Mouse (Mus musculus): Measurements from ENCODE around the gene Recql5. TPM values are rescaled to one million over a fixed set of nuclear protein-coding genes. Genes with fewer than 3 reads are reported as not detected.
A peak's percentile ranks its signal among the peaks of the same experiment; 100 is the strongest.

The Recql5 gene
- total RNA-seq, 4 experiments from 2014 or later: 5.0 to 9.5 (median 6.5) TPM

- no peak for DNase-seq (ENCODE audit: low spot score in 2 of 2)
Observed at GRCm38 (mm10) chr11:115901338-115902161, 31.7 kb downstream of the Recql5 start.

DNA sequence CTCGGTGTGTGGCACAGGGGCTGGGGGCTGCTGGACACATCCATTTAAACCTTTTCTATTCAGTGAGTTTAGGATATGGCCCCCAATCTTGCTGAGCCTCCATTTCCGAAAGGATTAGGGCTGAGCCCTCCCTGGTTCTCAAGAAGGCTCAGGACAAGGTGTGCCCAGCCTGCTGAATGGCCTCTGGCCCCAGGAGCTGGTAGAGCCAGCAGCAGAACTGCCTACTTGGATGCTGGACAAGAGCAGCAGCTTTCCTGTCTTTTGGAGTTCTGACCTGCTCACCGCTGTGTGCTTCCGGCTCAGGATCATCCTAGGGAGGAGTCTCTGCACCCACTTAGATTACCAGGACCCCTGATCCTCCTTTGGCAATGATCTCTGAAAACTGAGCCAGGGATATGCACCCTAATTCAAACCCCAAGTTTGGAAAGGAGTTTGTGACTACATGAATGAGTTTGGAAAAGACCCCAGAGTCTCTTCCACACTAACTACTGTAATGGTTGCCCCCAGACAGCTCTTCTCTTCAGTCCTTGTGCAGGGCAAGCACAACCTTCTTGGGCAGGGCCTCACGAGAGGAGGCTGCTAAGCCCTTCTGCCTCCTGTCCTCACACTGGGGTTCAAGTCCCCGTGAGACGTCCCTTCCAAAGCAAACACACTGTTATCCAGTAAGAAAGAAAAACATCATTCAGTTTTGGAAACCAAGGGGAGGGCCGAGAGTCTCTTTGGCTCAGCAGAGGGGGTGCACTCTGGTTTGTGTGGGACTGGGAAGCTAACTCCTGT, 32.5 kb downstream of the Recql5 start:
- no peak for DNase-seq (ENCODE audit: low spot score in 2 of 2)

DNA sequence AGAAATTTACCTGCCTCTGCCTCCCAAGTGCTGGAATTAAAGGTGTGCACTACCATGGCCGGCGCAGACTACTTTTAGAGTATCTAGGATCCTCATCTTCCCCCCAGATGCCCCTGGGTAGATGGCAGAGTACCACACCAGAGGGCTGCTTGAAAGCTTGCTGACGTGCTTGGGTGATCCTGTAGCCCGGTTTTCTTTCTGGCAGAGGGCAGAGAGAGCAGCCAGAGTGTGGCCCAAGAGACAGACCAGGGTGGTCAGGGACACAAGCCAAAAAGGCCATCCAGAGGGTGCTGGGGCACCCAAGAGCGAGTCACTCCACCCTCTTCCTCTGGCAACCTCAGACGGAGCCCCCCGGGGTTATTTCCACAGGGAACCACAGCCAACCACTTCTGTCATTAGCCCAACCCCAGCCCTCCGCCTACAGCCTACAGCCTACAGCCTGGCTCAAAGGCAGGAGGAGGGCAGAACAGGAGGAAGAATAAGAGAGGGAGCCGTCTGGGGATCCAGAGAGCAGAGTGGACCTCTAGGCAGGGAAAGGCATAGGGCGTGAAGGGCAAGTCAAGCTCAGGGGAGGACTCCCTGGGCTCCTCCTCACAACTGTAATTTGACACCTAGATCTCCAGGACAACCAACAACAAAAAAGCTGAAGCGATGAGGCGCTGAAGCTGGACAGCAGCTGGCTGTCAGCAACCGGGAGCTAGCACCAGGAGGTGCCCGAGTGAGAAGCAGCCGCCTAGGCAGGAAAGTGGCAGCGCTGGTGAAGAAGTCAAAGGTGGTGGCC, 33.6 kb downstream of the Recql5 start, which contains the start of gene Smim5:
Gene Smim5, plus strand, starts transcription at position 481 of the 781 bp plus-strand sequence.
- peak; percentile 25 to 52 for DNase-seq (ENCODE audit: low spot score in 2 of 2)

GRCm38 (mm10) chr11:115898886-115899285, 34.4 kb downstream of the Recql5 start:
- DNase-seq (ENCODE audit: low spot score in 2 of 2): no peak

- no peak for DNase-seq (ENCODE audit: low spot score in 2 of 2)
Observed at GRCm38 (mm10) chr11:115898446-115898845, 34.8 kb downstream of the Recql5 start.

DNA sequence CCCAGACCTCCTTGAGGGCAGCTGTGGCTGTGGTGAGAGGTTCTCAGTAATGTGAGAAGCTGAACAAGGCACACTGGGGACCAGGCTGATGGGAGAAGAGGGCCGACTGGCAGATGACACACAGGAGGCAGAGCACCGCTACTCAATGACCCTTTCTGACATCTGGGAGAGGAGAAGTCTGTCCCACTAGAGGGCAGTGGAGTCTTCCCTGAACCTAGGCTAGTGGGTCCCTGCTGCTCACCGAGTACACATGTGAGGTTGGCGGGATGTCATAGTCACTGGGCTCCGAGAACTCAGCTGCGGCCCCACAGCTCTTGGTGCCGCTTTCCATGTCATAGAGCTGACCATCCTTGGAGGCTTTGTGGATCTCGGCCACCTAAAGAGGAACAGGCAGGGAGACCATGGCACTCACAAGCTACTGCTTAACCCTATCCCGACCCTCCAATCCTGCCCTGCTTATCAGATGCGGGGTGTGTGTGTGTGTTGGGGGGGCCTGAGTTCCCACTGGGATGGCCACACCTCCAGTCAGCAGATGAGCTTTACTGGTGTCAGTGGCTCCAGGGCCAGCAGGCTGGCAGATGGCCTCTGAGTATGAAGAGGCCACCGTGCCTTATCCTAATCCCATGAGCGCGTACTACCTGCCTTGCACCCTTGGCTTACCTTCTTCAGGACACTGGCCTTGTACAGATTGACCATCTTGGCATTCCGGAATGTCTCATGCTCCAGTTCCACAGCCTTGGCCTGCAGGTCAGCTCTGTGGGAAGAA, 38.3 kb downstream of the Recql5 start:
- no peak for DNase-seq (ENCODE audit: low spot score in 2 of 2)

- no peak for DNase-seq (ENCODE audit: low spot score in 2 of 2)
Observed at GRCm38 (mm10) chr11:115893071-115893470, 40.2 kb downstream of the Recql5 start.

DNA sequence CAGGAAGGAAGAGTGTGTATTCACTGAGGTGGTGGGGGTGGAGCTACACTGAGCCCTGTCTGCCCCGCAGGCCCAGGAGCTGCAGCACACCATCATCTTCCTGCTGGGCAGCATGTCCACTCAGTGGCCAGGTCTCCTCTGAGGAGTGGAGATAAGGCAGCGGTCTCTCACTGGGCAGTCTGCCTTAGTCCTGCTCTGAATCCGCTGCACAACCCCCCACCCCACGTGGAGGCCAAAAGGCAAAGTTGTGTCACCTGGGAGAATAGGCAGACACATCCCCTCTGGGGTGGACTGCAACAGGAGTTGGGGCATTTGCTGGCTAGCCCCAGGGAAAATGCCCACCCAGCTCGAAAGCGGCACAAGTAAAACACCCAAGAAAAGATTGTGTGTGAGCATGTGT, 41.1 kb downstream of the Recql5 start:
- DNase-seq (ENCODE audit: low spot score in 2 of 2): no peak

DNA sequence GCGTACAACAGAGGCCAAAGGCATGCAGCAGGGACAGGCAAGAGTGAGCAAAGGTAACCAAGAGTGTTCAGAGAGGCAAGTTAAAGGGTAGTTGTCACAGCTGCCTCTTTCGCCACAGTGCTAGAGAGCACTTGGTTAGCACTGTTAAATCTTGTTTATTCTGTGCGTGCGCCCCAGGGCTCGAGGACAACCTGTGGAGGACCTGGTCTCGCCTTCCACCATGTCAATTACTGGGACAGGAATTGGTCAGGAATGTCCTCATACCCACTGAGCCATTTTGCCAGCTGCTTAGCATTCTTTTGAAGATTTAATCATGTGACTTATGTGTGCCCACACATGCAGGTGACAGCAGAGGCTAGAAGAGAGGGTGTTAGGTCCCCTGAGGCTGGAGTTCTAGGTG, 44.1 kb downstream of the Recql5 start:
- DNase-seq (ENCODE audit: low spot score in 2 of 2): no peak

DNA sequence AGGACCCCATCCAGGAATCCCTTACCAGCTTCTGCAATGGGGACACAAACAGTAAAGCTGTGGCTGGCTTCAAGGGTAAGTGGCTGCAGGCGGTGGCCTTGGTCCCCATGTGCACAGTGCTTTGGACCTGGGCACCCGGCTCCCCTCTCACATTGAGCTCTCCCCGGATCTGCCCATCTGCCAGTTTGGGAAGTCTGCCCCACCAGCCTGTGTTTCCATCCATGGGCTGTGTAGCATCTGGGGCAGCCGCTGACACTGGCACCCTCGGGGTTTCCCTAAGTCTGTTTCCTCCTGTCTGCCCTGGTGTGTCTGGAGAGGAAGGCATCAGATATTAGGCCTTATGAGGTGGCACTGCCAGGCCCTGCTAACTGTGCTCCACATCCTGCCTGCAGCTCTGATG, 45.3 kb downstream of the Recql5 start:
- no peak for DNase-seq (ENCODE audit: low spot score in 2 of 2)

GRCm38 (mm10) chr11:115886446-115886845, 46.8 kb downstream of the Recql5 start:
- DNase-seq (ENCODE audit: low spot score in 2 of 2): no peak

DNA sequence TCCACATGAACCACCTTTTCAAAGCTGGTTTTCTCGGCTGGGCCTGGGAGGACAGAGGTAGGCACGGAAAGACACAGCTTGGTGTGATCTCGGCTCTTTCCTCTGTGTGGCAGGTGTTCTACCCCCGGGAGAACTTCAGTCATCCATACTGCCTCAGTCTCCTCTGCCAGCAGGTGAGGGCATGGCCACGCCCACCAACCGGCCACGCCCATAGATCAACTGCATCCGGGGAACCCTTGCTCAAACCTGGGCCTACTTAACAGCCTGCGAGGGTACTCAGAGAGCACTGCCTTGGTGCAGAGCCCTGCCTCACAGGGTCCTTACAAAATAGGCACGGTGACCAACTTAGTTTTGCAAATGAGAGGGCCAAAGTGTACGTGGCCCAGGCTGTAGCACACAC, 48.0 kb downstream of the Recql5 start:
- no peak for DNase-seq (ENCODE audit: low spot score in 2 of 2)

DNA sequence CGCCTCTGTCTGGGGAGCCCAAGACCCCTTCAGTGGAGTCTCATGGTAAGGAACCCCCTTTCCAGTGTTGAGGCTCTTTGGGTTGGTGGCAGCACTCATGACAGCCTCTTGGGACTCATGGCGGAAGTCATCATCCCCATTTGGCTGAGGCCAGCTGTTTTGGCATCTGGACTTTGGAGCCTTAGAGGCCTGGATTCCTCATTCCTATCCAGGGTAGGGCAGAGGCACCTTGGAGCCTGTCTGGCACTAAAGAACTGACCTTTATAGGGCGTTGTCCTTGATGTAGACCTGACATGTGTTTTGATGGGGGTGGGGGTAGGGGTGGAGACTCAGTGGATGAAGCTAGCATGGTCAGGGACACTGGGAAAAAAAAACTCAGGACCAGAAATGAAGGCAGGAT, 48.9 kb downstream of the Recql5 start:
- DNase-seq (ENCODE audit: low spot score in 2 of 2): no peak

DNA sequence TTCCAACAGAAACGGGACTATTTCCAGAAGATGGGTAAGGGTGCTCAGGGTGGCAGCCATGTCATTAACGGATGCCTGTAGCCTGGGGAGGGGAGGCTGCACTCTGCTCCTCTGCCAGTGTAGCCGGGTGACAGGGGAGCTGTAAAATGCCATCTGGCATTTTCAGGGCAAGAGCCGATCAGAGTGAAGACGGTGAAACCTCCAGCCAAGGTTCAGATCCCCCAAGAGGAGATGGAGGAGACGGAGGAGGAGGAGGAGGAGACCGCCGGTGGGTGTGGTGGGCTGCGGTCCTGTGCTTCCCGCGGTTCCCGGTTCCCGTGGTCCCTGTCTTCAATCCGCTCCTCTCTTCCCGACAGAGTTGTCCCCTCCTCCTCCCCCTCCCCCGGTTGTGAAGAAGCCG, 50.0 kb downstream of the Recql5 start:
- DNase-seq (ENCODE audit: low spot score in 2 of 2): no peak

- no peak for DNase-seq (ENCODE audit: low spot score in 2 of 2)
Observed at GRCm38 (mm10) chr11:115881002-115881401, 52.3 kb downstream of the Recql5 start.

- DNase-seq (ENCODE audit: low spot score in 2 of 2): no peak
Observed at GRCm38 (mm10) chr11:115878071-115878470, 55.2 kb downstream of the Recql5 start.

DNA sequence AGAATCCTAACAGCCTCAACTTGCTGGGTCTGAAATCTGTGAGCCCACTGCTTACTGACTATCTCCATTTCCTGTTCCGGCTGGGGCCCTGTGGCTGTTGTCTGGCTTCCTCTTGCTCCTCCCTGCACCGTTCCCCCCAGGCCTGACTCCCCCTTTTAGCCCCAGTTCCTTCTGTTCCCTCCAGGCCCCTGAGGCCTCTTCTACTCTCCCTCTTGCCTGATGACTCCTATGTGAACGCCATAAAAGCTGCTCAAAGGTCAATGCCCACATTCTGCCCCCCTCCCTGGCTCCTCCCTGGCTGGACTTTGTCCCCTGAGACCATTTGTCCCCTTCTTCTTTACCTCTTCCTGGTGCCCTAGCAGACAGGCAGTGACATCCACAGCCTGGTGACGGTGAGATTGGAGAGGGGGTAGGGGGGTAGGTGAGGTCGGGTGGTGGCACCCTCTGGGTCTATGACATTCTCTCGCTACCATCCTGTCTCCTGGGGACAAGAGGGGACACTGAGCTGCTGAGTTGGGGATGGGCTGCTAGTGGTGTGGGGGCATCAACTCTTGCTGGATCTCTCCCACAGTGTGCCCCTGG, 56.0 kb downstream of the Recql5 start:
- no peak for DNase-seq (ENCODE audit: low spot score in 2 of 2)

DNA sequence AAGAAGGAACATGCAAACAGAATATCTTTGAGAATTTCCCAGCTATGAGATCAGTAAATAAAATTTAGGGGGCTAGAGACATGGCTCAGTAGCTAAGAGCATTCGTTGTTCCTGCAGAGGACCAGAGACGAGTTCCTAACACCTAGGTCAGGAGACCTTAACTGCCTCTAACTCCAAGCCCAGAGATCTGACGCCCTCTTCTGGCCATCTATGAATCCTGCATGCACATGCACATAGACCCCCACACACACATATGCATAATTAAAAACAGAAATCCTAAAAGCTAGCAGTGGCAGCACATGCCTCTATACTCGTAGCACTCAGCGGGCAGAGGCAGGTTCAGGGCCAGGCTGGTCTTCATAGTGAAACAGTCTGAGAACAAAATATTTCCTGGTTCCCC, 56.8 kb downstream of the Recql5 start:
- DNase-seq (ENCODE audit: low spot score in 2 of 2): no peak

DNA sequence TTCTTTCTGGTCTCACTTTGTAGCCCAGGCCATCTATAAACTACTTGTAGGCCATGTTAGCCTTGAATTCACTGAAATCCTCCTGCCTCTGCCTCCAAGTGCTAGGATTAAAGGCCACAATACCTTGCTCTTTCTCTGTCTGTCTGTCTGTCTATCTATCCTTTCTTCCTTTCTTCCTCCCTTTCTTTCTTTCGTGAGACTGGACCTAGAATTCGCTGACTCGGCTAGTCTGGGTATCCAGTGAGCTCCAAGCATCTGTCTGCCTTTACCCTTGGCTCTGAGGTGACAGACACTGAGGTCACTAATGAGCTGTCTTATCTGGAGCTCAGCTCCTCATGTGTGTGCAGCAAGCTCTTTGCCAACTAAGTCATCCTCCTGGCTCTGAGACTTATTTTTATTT, 57.3 kb downstream of the Recql5 start:
- DNase-seq (ENCODE audit: low spot score in 2 of 2): no peak

DNA sequence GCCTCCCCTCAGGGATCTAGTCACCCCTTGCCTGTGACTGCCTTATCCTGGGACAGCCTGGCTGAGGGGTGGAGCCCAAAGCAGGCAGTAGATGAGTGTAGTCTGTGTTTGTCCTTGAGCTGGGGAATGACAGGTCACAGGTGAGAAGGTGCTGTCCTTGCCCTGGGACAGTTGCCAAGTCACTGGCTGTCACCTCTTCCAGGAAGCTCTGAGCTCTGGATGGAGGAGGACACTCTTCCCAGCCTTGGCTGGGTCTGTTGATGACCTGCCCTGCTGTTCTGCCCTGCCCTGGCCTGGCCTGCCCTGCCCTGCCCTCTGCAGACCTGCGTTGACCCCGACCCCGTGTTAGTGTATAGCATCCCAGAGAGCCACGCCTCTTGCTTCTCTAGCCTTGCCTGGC, 60.8 kb downstream of the Recql5 start:
- no peak for DNase-seq (ENCODE audit: low spot score in 2 of 2)

DNA sequence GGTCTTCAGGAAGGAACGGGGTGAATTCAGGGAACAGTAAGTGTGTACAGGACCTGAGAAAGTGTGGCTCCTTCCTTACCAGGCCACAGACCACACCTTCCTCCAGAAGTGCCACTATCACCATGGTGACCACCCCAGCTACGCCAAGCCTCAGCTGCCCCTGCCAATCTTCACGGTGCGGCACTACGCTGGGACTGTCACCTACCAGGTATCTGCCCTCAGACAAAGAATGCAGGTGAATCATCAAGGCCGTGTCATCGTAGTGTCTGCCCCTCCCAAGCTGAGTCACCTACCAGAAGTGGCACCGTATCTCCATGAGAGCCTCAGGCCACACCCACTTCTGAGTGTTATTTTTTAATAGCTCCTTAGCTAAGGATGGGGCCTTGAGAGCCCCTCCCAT, 63.9 kb downstream of the Recql5 start:
- no peak for DNase-seq (ENCODE audit: low spot score in 2 of 2)
